Mouse (Mus musculus): ENCODE data around the gene St6galnac3. TPM values are rescaled to one million over a fixed set of nuclear protein-coding genes. Genes with fewer than 3 reads are reported as not detected.

Gene St6galnac3
- polyA plus RNA-seq, 1 experiment from 2014 or later = 34.1 TPM

DNA sequence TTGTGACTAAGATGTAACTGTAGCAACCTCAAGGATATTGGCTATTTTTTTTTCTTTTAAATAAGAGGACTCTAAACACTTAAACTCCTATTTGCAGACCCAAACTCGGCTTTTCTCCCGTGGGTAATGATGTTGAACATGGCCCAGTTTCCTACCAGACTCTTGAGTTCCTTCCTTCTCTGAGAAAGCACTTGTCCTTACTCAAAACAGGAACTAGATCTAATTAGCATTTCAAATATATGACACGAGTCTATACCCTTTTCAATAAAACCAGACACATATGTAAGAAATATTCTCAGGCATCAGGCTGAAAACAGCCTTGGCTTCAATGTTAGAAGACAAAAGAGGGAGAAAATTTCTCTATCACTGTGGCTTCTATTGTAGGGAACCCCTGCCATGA is 20.1 kb upstream of the St6galnac3 start:
- H3K4me2 ChIP-seq = no peak overlapping the region
- H3K9me3 ChIP-seq (ENCODE audit: low read depth, low read length) = no peaks in the 10 kb centered on the region
- no peak overlapping the region for H3K4me3 ChIP-seq (ENCODE audit: low read depth, low read length)
- no peak overlapping the region for H3K27ac ChIP-seq (ENCODE audit: low read depth)
- TF ChIP-seq CTCF (IDR thresholded peaks at IDR 0.05; ENCODE audit: low read depth) = no peak
- no peaks in the 10 kb centered on the region for H3K27me3 ChIP-seq (ENCODE audit: insufficient read depth, low read length)
- no peaks in the 10 kb centered on the region for H3K36me3 ChIP-seq (ENCODE audit: insufficient read depth)
- DNase-seq (no peak), ATAC-seq (ENCODE audit: insufficient read depth) (no peak)
- no peak overlapping the region for H3K9ac ChIP-seq
- WGBS = 70% methylated on average over 3 of the region's 3 CpGs
- no peaks in the 10 kb centered on the region for H3K4me1 ChIP-seq (ENCODE audit: insufficient read depth)

DNA sequence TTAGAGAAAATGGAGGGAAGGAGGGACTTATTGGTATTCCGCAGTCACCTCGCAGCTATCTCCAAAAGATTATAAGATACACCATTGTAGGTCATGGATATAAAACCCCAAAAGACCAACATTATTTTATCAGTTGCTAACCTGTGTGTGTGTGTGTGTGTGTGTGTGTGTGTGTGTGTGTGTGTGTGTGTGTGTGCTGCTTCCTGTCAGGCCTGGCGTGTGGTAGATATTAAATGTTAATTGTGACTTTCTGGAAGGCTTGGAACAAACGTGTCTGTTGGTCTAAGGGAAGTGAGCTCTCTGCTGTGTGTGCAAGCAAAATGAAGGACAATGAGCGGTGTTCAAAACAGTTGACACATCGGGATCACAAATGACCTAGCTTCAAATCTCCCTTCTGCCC is 19.5 kb upstream of the St6galnac3 start:
- Histone ChIP-seq H3K9me3 (ENCODE audit: low read depth, low read length) (no peaks in the 10 kb centered on the region), H3K4me2 (no peak overlapping the region), H3K27ac (ENCODE audit: low read depth) (no peak overlapping the region), H3K27me3 (ENCODE audit: insufficient read depth, low read length) (no peaks in the 10 kb centered on the region), H3K9ac (no peak overlapping the region), H3K36me3 (ENCODE audit: insufficient read depth) (no peaks in the 10 kb centered on the region), H3K4me1 (ENCODE audit: insufficient read depth) (no peaks in the 10 kb centered on the region), H3K4me3 (ENCODE audit: low read depth, low read length) (no peak overlapping the region)
- no peak for TF ChIP-seq CTCF (IDR thresholded peaks at IDR 0.05; ENCODE audit: low read depth)
- DNase-seq (no peak), ATAC-seq (ENCODE audit: insufficient read depth) (no peak)
- 78% methylated on average over 6 of the region's 6 CpGs for WGBS

DNA sequence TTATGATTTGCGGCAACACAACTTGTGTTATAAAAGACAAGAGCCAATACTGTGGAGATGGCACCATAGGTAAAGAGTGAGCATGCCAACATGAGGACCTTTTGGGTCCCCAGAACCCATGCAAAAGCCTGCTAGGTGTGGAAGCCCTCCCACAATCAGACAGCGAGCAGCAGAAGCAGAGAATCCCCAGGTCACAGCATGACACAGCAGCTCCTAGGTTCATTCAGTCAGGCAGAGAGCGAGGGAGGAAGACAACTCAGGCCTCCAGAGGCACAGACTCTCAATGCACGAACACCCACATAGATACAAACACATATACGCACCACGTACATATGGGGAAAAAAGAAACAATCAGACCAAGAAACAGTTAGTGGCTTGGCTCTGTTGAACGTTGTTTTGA is 16.8 kb upstream of the St6galnac3 start:
- Histone ChIP-seq H3K27ac (ENCODE audit: low read depth) (no peak overlapping the region), H3K4me3 (ENCODE audit: low read depth, low read length) (no peak overlapping the region), H3K4me1 (ENCODE audit: insufficient read depth) (no peaks in the 10 kb centered on the region), H3K36me3 (ENCODE audit: insufficient read depth) (no peaks in the 10 kb centered on the region), H3K27me3 (ENCODE audit: insufficient read depth, low read length) (no peaks in the 10 kb centered on the region), H3K9ac (no peak overlapping the region), H3K9me3 (ENCODE audit: low read depth, low read length) (no peaks in the 10 kb centered on the region), H3K4me2 (no peak overlapping the region)
- ATAC-seq (ENCODE audit: insufficient read depth) = no peak
- 83% methylated on average over 7 of the region's 7 CpGs for WGBS
- TF ChIP-seq CTCF (IDR thresholded peaks at IDR 0.05; ENCODE audit: low read depth) = no peak
- DNase-seq = no peak

DNA sequence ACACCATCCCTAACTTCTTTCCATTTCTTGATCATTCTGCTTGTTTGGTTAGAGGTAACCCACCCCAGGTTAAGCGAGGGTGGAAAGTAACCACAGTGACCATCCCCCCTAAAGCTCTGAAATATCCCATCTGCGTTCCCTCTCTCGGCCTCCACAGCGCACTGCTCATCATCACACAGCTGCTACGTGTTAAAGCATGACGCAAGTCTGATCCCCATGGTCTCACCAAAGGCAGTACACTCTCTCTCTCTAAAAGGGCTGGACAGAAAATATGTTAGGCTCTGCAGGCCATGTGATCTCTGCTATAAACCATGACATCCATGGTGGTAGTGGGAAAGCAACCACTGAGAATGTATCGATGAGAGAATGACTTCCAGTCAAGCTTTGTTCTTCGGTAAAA is 14.4 kb upstream of the St6galnac3 start:
- peak; percentile 47 for DNase-seq
- no peak for TF ChIP-seq CTCF (IDR thresholded peaks at IDR 0.05; ENCODE audit: low read depth)
- Histone ChIP-seq H3K9me3 (ENCODE audit: low read depth, low read length) (no peaks in the 10 kb centered on the region), H3K4me1 (ENCODE audit: insufficient read depth) (no peaks in the 10 kb centered on the region), H3K4me3 (ENCODE audit: low read depth, low read length) (no peak overlapping the region), H3K27me3 (ENCODE audit: insufficient read depth, low read length) (no peaks in the 10 kb centered on the region), H3K27ac (ENCODE audit: low read depth) (no peak overlapping the region), H3K9ac (no peak overlapping the region), H3K36me3 (ENCODE audit: insufficient read depth) (no peaks in the 10 kb centered on the region), H3K4me2 (no peak overlapping the region)
- peak; percentile 41; the same call in 1 of the 2 replicates for ATAC-seq (ENCODE audit: insufficient read depth)
- WGBS = 67% methylated on average over 8 of the region's 8 CpGs

DNA sequence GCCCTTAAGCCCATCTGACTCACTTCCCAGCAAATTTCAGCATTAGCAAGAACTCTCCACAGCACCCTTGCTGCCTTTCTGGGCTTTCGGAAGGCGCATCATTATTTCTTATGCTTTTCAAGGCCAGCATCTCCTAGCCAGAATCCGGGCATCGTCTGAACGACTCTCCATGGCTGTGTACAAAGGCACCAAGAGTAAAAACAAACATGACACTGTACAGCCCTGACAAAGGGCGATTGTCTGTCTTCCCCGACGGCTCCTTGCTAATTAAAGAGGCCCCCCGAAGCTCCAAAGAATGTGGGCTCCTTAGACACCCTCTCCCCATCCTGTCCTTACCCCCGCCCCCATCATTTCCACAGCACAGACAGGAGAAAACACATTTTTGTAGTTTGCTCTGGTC is 13.4 kb upstream of the St6galnac3 start:
- 40% methylated on average over 10 of the region's 10 CpGs for WGBS
- H3K9ac ChIP-seq = no peak overlapping the region
- H3K4me2 ChIP-seq = no peak overlapping the region
- DNase-seq = no peak
- no peaks in the 10 kb centered on the region for H3K4me1 ChIP-seq (ENCODE audit: insufficient read depth)
- no peak overlapping the region for H3K4me3 ChIP-seq (ENCODE audit: low read depth, low read length)
- H3K27me3 ChIP-seq (ENCODE audit: insufficient read depth, low read length) = no peaks in the 10 kb centered on the region
- no peak overlapping the region for H3K27ac ChIP-seq (ENCODE audit: low read depth)
- TF ChIP-seq CTCF (IDR thresholded peaks at IDR 0.05; ENCODE audit: low read depth) = no peak
- ATAC-seq (ENCODE audit: insufficient read depth) = no peak
- H3K9me3 ChIP-seq (ENCODE audit: low read depth, low read length) = no peaks in the 10 kb centered on the region
- H3K36me3 ChIP-seq (ENCODE audit: insufficient read depth) = no peaks in the 10 kb centered on the region

DNA sequence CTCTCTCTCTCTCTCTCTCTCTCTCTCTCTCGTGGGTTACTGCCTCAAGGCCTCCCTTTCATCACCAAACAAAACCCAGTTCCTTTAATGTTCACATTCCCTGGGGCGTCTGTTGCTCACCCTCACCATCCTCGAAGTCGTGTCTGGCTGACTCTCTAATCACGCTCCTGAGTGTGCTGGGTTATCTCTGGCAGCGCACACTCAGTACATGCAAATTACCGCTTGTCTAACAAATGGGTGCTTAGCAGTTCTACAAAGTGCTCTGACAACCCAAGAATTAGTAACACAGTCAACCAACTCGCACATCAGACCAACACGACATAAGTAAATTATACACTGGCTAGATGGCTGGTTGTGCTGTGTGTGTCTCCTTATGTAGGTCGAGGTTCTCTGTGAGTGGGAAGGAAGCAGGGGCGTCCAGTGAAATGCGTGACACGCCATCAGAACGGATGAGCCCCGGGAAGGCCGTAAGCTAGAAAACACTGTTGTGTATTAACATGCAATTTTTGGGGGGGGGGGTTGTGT is 11.8 kb upstream of the St6galnac3 start:
- no peaks in the 10 kb centered on the region for H3K27me3 ChIP-seq (ENCODE audit: insufficient read depth, low read length)
- no peak for TF ChIP-seq CTCF (IDR thresholded peaks at IDR 0.05; ENCODE audit: low read depth)
- H3K9ac ChIP-seq = no peak overlapping the region
- H3K9me3 ChIP-seq (ENCODE audit: low read depth, low read length) = no peaks in the 10 kb centered on the region
- H3K4me1 ChIP-seq (ENCODE audit: insufficient read depth) = peaks cover 11% of the 10 kb centered on the region
- 58% methylated on average over 16 of the region's 16 CpGs for WGBS
- H3K36me3 ChIP-seq (ENCODE audit: insufficient read depth) = no peaks in the 10 kb centered on the region
- H3K4me2 ChIP-seq = no peak overlapping the region
- no peak overlapping the region for H3K4me3 ChIP-seq (ENCODE audit: low read depth, low read length)
- H3K27ac ChIP-seq (ENCODE audit: low read depth) = no peak overlapping the region
- no peak for DNase-seq
- no peak for ATAC-seq (ENCODE audit: insufficient read depth)

DNA sequence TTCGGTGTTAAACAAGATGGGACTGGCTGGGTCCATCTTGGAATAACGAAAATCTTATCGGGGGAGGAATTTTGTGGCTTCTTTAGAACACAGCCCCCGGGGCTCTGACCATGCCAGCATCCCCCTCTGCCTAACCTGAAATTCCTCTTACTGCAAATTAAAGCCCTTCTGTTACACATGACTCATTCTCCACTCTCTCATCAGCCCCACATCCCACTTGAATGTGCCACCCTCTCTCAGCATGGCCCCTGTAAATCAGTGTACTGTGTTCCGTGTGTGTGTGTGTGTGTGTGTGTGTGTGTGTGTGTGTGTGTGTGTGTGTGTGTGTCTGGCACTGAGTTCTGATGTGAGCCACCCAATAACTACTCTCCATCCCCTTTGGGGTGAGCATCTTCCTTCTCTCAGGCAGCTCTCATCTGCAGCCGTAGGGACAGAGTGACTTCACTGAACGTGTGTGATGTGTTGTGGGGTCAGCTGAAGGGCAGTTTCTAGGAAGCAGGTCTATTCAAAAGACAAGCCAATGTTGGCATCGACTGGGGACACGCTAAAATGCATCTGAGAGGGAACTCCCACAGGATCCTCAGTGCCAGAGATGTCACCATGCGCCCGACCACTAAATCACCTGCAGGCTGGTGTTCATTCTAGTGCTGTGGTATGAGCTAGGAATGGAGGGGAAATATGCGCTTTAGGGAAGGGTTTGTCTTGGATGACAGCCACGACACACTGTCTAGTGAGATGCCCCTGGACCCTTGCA is 11.0 kb upstream of the St6galnac3 start:
- H3K36me3 ChIP-seq (ENCODE audit: insufficient read depth) = no peaks in the 10 kb centered on the region
- H3K4me1 ChIP-seq (ENCODE audit: insufficient read depth) = peaks cover 15% of the 10 kb centered on the region
- no peak overlapping the region for H3K4me2 ChIP-seq
- no peaks in the 10 kb centered on the region for H3K27me3 ChIP-seq (ENCODE audit: insufficient read depth, low read length)
- TF ChIP-seq CTCF (IDR thresholded peaks at IDR 0.05; ENCODE audit: low read depth) = no peak
- no peak overlapping the region for H3K9ac ChIP-seq
- H3K4me3 ChIP-seq (ENCODE audit: low read depth, low read length) = no peak overlapping the region
- no peak for DNase-seq
- 71% methylated on average over 13 of the region's 13 CpGs for WGBS
- ATAC-seq (ENCODE audit: insufficient read depth) = no peak
- H3K9me3 ChIP-seq (ENCODE audit: low read depth, low read length) = no peaks in the 10 kb centered on the region
- no peak overlapping the region for H3K27ac ChIP-seq (ENCODE audit: low read depth)
